Mouse (Mus musculus): ENCODE results near the gene Chst3. TPM values are rescaled to one million over a fixed set of nuclear protein-coding genes. Genes with fewer than 3 reads are reported as not detected.
"Not testable (repeated sequence)": the region's sequence is repeated elsewhere in the genome, so short reads cannot be mapped to it uniquely, and the experiment has no call there.

Chst3 gene
- total RNA-seq, 2 experiments from 2014 or later = 3.2 to 3.4 TPM

GRCm38 (mm10) chr10:60202785-60203184, 16.3 kb downstream of the Chst3 start:
- DNase-seq (ENCODE audit: low spot score in 2 of 2) = no peak

GRCm38 (mm10) chr10:60200996-60201395, 18.1 kb downstream of the Chst3 start:
- DNase-seq (ENCODE audit: low spot score in 2 of 2) = no peak

GRCm38 (mm10) chr10:60199378-60199777, 19.7 kb downstream of the Chst3 start:
- DNase-seq (ENCODE audit: low spot score in 2 of 2) = no peak

GRCm38 (mm10) chr10:60197406-60197821, 21.6 kb downstream of the Chst3 start:
- no peak for DNase-seq (ENCODE audit: low spot score in 2 of 2)

GRCm38 (mm10) chr10:60196971-60197370, 22.1 kb downstream of the Chst3 start:
- no peak for DNase-seq (ENCODE audit: low spot score in 2 of 2)

GRCm38 (mm10) chr10:60195087-60195486, 24.0 kb downstream of the Chst3 start:
- no peak for DNase-seq (ENCODE audit: low spot score in 2 of 2)

- DNase-seq (ENCODE audit: low spot score in 2 of 2) = peak in 1 of 2 experiments; percentile 30
These were observed 25.3 kb downstream of the Chst3 start for GRCm38 (mm10) chr10:60193532-60194423.

DNA sequence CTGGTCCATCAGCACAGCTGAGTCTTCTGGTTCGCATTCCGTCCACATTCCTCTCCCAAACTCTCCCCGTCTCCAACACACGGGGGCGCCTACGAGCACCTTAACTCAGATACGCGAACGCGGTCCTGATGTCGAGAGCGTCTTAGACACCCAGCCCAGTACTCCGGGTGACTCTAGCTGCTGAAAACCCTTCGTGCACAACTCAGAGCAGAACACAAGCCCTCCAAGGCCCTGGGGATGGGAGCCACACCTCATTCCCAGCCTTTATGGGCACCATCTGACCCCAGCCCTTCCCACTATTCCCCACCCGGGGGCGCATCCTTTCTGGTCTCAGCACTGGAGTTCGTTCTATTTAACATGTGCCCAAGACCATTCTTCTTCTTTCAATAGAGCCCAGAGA, 27.3 kb downstream of the Chst3 start:
- DNase-seq (ENCODE audit: low spot score in 2 of 2) = peak in 1 of 2 experiments; percentile 57

DNA sequence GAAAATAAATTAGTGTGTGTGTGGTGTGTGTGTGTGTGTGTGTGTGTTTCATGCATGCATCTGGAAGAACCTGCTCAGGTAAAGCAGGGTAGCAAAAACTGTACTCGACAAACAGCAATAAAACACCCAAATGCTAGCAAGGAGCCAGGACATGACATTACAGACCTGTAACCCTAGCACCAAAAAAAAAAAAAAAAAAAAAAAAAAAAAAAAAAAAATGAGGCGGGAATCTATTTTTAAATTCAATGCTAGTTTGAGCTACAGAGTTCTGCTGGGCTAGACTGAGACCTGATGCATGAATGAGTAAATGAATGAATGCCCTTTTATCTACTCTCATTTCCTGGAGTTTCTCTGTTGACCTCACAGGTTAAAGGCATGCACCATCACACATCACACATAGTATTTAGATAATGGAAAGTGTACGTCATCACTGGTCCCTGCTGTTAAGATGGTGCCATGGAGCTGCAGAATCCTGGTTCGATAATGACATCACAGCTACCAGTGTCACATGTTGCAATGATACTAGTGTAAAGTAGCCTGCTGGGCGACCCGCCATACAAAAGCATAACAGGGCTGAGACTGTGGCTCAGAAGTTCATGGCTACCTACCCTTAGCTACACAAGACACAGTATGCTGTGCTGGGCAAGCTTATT, 29.4 kb downstream of the Chst3 start:
- DNase-seq (ENCODE audit: low spot score in 2 of 2) = no peak

DNA sequence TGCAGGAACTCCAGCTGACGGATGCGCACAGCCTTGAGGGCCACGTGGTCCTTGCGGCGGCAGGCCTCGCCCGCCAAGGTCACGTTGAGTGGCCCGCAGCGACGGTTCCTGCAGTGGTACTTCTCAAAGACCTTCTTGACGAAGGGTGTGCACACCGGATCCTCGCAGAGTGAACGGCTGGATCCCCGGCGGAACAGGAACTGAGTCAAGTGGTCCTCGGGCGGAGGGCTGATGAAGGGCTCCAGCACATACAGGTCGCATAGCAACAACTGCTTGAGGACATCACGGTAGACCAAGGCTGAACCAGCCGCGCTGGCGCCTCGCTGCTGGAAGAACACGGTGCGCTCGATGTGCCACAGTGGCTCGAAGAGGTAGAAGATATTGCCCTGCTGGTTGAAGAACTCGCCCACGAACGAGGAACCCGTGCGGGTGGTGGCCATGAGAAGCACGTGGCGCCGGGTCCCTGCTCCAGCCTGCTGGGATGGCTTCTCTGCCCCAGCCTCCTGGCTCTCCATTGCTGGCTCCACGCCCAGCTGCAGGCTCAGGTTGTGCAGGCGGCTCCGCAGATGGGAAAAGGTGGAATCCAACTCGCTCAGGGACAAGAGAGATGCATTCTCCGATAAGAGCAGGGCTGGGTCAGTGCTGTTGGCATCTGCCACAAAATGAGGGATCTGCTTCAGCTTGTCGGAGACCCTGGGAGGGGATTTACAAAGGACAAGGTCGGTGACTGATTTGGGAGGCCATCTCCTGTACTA, 32.7 kb downstream of the Chst3 start:
- no peak for DNase-seq (ENCODE audit: low spot score in 2 of 2)

DNA sequence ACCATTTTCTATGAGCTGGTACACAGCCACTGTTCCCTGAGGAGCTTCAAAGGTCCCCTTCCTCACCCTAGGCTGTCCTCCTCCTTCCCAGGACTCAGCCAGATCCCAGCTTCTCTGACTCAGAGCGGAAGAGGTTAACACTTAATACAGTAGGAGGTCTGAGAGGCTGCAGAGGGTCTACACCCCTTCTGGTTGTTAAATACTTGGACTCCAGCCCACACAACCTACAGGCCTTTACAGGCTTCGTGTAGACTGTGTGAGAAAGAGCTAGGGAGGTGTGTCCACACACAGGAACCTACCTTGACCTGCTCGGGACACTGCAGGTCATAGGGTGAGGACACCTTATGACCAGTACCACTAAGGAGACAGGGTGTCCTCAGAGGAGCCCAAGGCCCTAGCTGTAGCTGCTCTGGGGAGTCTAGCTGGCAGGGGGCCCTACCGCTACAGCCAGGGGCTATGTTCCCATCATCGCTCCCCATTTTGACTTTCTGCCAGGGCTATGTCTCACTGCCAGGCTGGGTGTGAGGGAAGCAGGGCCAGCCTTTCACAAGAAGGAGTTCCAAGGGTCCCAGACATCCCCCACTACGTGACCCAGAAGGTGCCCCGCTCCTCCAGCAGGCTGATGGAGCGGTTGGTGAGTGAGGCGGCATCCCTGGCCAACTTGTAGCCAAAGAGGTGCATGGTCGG, 33.9 kb downstream of the Chst3 start:
- DNase-seq (ENCODE audit: low spot score in 2 of 2) = no peak

DNA sequence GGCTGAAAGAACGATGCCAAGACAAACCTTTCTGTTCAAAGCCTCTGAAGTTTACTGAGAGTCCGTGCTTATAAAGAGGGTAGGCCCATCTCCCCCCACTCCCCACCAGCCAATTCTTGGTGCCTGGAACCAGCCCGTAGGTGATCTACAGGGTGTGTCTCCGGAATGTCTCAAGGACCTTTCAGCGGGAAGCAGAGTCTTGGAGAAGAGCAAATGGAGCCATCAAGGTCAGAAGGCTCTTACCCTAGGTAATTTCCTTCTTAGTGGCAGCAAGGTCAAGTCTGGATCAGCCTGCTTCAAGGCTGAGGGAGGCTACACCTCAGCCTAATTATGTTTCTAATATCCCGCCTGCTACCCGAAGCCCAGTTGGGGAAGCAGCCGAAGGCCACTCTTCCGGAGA, 43.8 kb downstream of the Chst3 start:
- not testable (repeated sequence) for DNase-seq (ENCODE audit: low spot score in 2 of 2)

DNA sequence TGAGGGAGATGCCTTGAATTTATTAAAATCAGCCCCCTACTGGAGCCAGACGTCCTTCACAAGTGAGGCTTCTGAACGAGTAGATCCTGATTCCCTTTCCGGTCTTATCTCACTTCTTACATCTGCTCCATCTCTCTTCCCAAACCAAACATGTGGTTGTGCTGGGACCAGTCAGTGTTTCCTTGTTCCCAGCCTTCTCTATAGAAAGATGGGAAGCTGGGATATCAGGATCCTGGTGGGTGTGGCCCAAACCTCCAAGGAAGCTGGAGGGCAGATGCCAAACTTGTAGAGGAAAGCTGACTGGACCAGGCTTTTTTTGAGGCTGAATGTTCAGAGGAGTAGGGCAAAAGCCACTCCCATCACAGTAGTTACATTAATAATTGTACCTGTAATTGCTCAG, 44.6 kb downstream of the Chst3 start:
- DNase-seq (ENCODE audit: low spot score in 2 of 2) = no peak

- DNase-seq (ENCODE audit: low spot score in 2 of 2) = peak in 1 of 2 experiments; percentile 56
These were observed 46.0 kb downstream of the Chst3 start for GRCm38 (mm10) chr10:60173035-60173434.

- DNase-seq (ENCODE audit: low spot score in 2 of 2) = no peak
These were observed 46.8 kb downstream of the Chst3 start for GRCm38 (mm10) chr10:60172306-60172705.

DNA sequence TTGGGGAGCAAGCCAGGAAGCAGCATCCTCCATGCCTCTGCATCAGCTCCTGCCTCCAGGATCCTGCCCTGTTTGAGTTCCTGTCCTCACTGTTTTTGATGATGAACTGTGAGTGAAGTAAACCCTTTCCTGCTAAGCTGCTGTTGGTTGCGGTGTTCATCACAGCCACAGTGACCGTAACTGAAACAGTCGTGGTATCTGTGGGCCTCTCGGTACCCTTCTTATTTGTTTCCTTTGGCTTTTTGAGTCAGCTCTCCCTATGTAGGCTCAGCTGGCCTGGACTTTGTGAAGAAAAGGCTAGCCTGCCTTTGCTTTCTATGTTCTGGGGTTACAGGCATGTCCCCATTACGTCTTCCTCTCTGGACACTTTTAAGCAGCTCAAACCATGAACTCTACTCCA, 47.7 kb downstream of the Chst3 start:
- DNase-seq (ENCODE audit: low spot score in 2 of 2) = no peak

DNA sequence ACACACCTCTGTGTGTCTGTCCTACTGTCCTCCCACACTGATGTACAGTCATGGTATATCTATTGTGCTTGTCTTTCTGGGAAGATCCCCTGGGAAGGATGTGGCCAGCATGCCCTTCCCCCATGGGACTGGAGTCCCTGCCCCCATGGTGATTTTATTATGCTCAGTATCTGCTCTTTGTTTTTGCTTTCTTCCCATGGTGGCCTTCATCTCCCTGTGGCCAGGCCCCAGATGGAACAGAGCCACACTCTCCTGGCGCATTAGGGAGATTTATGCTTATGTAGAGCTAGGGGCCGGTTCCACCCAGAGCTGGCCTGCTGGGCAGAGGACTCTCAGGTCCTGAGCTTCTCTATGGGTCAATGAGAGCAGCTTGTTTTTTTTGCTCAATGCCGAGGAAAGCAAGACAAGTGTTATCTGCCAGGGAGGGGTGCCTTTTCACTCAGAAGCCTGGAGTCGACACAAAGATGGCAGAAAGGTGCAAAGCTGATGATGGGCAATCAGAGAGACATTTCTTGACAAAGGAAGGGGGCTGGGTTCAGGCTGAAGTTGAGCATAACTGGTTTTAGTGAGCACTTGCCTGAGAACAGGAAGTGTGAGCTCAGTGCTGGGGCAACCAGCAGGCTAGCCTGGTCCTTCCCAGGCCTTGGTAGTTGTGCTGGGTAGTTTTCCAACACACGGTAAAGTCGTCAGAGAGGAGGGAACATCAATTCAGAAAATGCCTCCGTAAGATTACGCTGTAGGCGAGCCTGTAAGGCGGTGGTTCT, 48.6 kb downstream of the Chst3 start:
- peak in 1 of 2 experiments; percentile 22 for DNase-seq (ENCODE audit: low spot score in 2 of 2)

DNA sequence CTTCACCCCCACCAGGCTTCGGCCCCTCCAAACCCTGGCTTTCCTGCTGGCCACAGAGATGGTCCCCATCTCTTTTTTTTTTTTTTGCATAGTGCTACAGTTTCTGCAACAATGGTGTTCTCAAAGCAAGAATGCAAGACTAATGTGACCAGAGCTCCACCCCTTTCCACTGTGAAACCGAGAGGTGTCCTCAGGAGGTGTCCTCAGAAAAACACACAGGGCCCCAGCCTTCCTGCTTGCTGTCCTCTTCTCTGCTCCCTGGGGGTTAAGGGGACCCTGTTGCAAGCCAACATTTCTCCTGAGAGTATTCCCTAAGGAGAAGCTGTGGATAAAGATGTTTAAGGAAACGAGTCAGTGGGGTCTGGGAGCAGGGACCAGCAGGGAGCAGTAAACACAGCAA, 50.1 kb downstream of the Chst3 start:
- no peak for DNase-seq (ENCODE audit: low spot score in 2 of 2)

DNA sequence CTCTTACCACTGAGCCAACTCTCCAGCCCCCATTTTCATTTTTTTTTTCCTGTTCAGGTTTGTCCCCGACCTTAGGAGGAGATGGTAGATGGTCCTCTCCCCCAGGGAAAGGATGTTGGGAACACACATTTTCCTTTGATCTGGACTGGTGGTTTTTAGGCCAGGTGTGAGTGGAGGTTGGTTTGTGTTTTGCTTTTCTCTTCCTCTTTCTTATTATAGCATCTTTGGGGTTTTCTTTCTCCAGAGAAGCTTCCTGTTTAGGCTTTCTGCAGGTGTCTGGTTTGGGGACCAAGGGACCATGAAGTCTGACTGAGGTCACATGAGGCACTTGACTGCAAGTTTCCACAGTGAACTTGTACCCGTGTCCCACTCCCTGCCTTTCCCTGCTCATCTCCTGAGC, 50.8 kb downstream of the Chst3 start:
- no peak for DNase-seq (ENCODE audit: low spot score in 2 of 2)

DNA sequence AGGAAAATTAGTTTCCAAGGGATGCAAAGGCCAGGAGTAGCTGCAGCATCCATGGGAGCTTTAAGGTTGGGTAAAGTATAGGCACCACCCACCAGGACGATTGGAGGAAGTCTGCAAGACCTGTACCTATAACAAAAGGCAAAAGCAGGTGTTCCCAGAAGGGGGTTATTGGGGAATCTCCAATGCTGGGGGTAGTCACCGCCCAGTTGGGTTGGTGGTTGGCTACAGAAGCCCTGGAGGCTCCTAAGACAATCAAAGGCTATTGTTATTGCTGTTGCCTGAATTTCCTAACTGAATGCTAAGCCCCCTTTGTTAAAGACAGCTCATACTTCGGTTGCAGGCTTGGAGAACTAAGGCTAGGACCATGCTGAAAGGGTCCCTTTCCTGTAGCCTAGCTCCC, 53.0 kb downstream of the Chst3 start:
- no peak for DNase-seq (ENCODE audit: low spot score in 2 of 2)

Data from adrenal gland, postnatal 4 days (tissue).